Mouse (Mus musculus) thymus, adult 2 months (tissue): Measurements from ENCODE around the gene Ninj1. TPM values are rescaled to one million over a fixed set of nuclear protein-coding genes. Genes with fewer than 3 reads are reported as not detected.
A peak's percentile ranks its signal among the peaks of the same experiment; 100 is the strongest.

ENCODE experiments used
- DNase-seq: peaks from one replicate; pipeline ENCODE4 v3.0.0; 2021
- H3K27ac ChIP-seq: fragments of 200-500 bp; 2 replicates; pipeline ENCODE4 v1.5.1; 2012; ENCODE audit warnings: low read length, control low read depth; ENCODE audit not compliant: control insufficient read depth, insufficient read depth
- H3K27me3 ChIP-seq: fragments of 200-500 bp; 2 replicates; pipeline ENCODE4 v1.6.1; 2012; ENCODE audit warnings: mild to moderate bottlenecking, low read length, moderate library complexity, mixed read lengths; ENCODE audit not compliant: control insufficient read depth, insufficient read depth
- H3K36me3 ChIP-seq: fragments of 200-500 bp; 2 replicates; pipeline ENCODE4 v1.6.1; 2012; ENCODE audit warnings: mild to moderate bottlenecking, low read length, moderate library complexity; ENCODE audit not compliant: control insufficient read depth, insufficient read depth
- H3K4me1 ChIP-seq: fragments of 200-500 bp; replicated peaks from 2 replicates; pipeline ENCODE4 v1.6.1; 2012; ENCODE audit warnings: low read length; ENCODE audit not compliant: control insufficient read depth, insufficient read depth
- H3K4me3 ChIP-seq: fragments of 200-500 bp; 2 replicates; pipeline ENCODE4 v1.5.1; 2012; ENCODE audit warnings: mild to moderate bottlenecking, low read length, control low read depth, moderate library complexity; ENCODE audit not compliant: control insufficient read depth, insufficient read depth
- CTCF ChIP-seq: fragments of 200-500 bp; IDR thresholded peaks from 2 replicates; pipeline ENCODE4 v1.5.1; 2012; ENCODE audit warnings: mild to moderate bottlenecking, control low read depth, low read length, moderate library complexity, borderline replicate concordance; ENCODE audit not compliant: control insufficient read depth, poor library complexity, insufficient read depth; ENCODE audit errors: extremely low read depth
- POLR2A ChIP-seq: fragments of 200-500 bp; IDR thresholded peaks from 2 replicates; pipeline ENCODE4 v1.6.1; 2012; ENCODE audit warnings: mild to moderate bottlenecking, low read length, control low read depth, moderate library complexity; ENCODE audit not compliant: control insufficient read depth, poor library complexity, insufficient read depth; ENCODE audit errors: extremely low read depth
- WGBS: fragments of 180-500 bp; shearing (Covaris S2); methylation state at CpG from one replicate; pipeline ENCODE4 v1.1.7; 2018; 5-methylcytosine and 5-hydroxymethylcytosine counted together
- polyA plus RNA-seq: library from polyadenylated mRNA; depleted of rRNA; stranded (reverse); fragments of >200 nt; gene quantifications from 2 replicates; pipeline ENCODE4 v1.2.3, GENCODE M21; 2012

The Ninj1 gene
- polyA plus RNA-seq, 1 experiment = 113 TPM

DNA sequence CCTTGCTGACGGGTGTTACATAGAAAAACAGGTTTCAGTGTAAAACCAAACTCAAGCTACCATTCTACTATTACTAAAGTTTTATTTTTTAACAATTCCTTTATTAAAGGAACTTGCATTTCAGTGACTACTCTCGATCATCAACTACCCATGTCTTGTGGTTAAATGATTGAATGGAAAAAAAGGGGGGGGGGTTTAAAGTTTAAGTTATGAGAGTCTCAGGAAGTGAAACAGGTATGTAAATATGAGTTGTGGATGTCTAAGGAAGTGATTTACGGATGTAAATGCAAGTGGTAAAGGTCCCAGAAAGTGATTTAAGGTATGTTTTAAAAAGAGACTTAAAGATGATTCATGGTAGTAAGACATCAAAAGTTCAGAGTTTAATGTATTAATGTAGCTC is 37.9 kb downstream of the Ninj1 start:
- WGBS = 77% methylated on average over 3 of the region's 3 CpGs
- Histone ChIP-seq H3K36me3 (no peaks in the 10 kb centered on the region), H3K4me3 (no peak overlapping the region), H3K27ac (no peak overlapping the region), H3K27me3 (no peaks in the 10 kb centered on the region; the same call in 1 of the 2 replicates), H3K4me1 (no peaks in the 10 kb centered on the region)
- DNase-seq = no peak
- no peak for TF ChIP-seq POLR2A
- no peak for TF ChIP-seq CTCF

DNA sequence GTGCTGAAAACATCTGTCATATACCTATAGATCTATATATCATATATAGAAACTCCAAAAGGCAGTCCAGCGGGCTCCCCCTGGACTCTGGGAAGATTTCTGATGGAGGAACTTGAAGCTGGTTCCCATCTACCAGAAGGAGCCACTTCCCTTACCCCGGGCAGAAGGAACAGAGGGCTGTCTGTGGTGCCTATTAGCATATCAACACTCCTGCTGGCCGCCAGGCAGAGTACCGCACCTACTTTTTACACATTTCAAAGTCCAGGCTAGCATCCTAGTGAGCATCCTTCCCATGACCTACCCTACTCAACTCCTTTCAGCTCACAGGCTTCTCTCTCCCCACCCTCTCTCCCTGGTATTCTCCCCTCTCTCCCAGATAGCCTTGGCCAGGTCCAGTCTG is 38.3 kb downstream of the Ninj1 start:
- TF ChIP-seq POLR2A = no peak
- no peak for TF ChIP-seq CTCF
- H3K4me1 ChIP-seq = no peaks in the 10 kb centered on the region
- no peaks in the 10 kb centered on the region for H3K36me3 ChIP-seq
- 75% methylated on average over 4 of the region's 4 CpGs for WGBS
- H3K27me3 ChIP-seq = no peaks in the 10 kb centered on the region; the same call in 1 of the 2 replicates
- H3K27ac ChIP-seq = no peak overlapping the region
- H3K4me3 ChIP-seq = no peak overlapping the region
- DNase-seq = no peak

DNA sequence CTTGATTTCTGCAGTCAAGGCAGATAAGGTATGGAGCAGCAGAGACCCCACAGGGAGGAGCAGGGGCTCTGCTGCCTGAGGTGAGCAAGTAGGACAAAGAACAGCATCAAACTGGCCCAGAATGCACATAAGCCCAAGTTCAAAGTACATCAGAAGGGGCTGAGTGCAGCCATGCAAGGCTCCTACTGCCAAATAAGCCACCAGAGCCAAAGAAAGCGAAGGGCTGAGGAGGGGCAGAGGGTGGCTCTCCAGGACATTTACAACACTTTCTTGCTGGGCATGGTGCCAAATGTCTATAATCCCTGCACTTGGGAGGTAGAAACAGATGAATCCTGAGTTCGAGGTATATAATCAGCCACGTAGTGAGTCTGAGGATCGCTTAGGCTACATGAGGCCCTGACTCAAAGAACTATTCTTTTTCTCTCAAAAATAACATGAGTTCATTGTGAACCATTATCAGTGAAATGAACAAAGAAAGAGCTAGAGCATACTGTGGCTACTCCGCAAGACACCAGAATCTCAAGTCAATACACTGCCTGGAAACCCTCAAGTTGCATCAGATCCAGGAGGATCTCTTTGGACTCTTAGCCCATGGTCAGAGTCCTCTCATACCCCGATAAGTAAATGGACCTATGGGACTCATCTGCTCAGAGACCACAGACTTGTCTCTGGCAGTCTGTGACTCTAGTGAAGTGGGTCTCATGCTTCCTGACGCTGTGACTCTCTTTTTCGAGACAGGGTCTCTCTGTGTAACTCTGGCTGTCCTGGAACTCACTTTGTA is 46.7 kb downstream of the Ninj1 start:
- Histone ChIP-seq H3K4me1 (no peaks in the 10 kb centered on the region), H3K27ac (no peak overlapping the region), H3K36me3 (no peaks in the 10 kb centered on the region), H3K4me3 (no peak overlapping the region), H3K27me3 (no peaks in the 10 kb centered on the region)
- DNase-seq = no peak
- 97% methylated on average over 8 of the region's 8 CpGs for WGBS
- no peak for TF ChIP-seq POLR2A
- no peak for TF ChIP-seq CTCF

DNA sequence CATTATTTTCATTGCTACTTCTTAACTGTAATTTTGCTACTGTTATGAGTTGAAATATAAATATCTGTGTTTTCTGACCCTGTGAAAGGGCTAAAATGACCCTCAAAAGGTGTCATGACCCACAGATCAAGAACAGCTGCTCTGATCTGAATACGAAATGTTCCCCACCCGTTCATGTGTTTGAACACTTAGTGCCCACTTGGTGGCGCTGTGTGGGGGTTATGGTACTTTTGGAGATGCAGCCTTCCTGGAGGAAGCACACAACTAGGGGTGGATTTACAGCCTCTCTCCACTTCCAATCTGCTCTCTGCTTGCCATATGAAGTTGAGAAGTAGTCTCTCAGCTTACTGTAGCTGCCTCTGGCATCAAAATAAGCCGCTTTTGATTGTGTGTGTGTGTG is 47.4 kb downstream of the Ninj1 start:
- 97% methylated on average over 4 of the region's 4 CpGs for WGBS
- no peak for DNase-seq
- Histone ChIP-seq H3K4me1 (no peaks in the 10 kb centered on the region), H3K36me3 (no peaks in the 10 kb centered on the region), H3K27ac (no peak overlapping the region), H3K4me3 (no peak overlapping the region), H3K27me3 (no peaks in the 10 kb centered on the region)
- TF ChIP-seq CTCF (no peak), POLR2A (no peak)

DNA sequence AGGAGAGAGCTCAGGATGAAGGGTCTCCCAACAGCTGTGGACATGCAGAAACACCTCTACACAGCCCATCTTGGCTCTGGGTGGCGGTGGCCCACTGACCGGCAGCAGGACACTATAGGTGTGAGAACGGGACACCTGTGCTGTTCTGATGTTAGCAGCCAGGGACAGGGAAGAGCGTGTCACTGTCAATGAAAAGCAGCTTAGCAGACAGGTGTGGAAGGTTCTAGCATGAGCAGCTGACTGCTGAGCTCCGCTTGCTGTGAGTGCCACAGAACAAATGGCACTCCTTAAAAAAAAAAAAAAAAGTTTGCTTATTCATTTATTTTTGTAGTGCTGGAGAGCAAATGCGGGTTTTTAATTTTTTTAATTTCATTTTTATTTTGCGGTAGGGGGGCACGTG is 50.3 kb downstream of the Ninj1 start:
- 74% methylated on average over 8 of the region's 8 CpGs for WGBS
- peaks cover 23% of the 10 kb centered on the region for H3K4me1 ChIP-seq
- H3K36me3 ChIP-seq = no peaks in the 10 kb centered on the region
- H3K4me3 ChIP-seq = no peak overlapping the region
- TF ChIP-seq CTCF (no peak), POLR2A (no peak)
- DNase-seq = no peak
- no peaks in the 10 kb centered on the region for H3K27me3 ChIP-seq
- H3K27ac ChIP-seq = no peak overlapping the region

DNA sequence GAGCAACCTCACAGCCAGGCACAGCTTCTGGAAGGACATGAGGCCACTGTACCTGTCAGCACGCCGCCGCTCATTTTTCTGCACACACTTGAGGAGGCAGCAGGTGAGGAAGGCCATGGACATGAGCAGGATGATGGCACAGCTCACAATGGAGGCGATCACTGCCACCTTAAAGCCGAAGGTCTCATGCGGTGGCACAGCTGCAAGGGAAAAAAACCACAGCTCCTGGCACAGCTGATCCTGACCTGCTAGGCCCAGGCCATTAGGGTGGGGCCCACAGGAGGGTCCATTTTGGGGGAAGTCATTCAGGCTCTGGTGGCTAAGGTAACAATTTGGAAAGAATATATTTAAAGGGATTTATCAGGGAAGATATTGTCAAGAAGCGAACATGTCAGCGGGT is 51.5 kb downstream of the Ninj1 start:
- 86% methylated on average over 8 of the region's 8 CpGs for WGBS
- Histone ChIP-seq H3K27me3 (no peaks in the 10 kb centered on the region), H3K4me1 (peaks cover 31% of the 10 kb centered on the region), H3K4me3 (no peak overlapping the region), H3K27ac (no peak overlapping the region), H3K36me3 (no peaks in the 10 kb centered on the region)
- TF ChIP-seq CTCF (no peak), POLR2A (no peak)
- no peak for DNase-seq

DNA sequence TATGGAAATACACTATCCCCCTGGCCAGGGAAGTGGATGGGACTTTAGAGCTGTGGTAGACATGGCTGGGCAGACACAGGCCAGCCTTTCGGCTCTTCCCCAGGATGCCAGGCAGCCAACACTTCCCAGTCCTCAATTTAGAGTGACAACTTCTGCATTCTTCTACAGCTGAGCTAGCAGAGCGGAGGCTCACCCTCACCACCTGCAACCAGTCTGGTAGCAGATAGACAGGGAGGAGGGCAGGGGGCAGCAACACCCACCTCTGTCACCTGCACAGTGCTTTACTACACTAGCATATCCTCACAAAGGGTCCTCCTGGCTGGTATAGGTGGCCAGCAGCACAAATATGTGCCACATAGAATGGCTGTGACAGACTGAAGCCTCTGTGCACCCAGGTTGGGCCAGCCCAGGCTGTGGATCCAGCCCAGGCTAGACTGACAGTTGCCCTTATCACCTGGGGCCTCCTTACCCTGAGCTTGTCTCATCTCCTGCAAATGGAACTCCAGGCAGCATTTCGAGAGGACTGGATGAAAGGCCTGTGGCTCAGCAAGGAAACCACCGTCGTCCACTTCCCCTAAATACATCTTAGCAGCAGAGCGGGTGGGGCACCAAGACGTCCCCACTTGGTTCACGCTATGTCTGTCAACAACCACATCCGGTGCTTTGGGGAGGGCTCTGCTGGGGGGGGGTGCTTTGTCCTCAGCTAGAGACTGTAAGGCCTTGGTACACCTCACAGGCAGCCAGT is 55.2 kb downstream of the Ninj1 start:
- peaks cover 40% of the 10 kb centered on the region for H3K4me1 ChIP-seq
- 0 out of 2 replicates have a peak, but pooled peaks have one; percentile 7 for TF ChIP-seq POLR2A
- no peak for TF ChIP-seq CTCF
- H3K4me3 ChIP-seq = peak overlapping the region; percentile 8
- DNase-seq = peak; percentile 81
- H3K27me3 ChIP-seq = no peaks in the 10 kb centered on the region
- H3K36me3 ChIP-seq = no peaks in the 10 kb centered on the region
- 3% methylated on average over 9 of the region's 9 CpGs for WGBS
- H3K27ac ChIP-seq = peak overlapping the region; percentile 75
